Mouse (Mus musculus) kidney, adult 2 months (tissue): ENCODE measurements around the gene Zfpl1. TPM values are rescaled to one million over a fixed set of nuclear protein-coding genes. Genes with fewer than 3 reads are reported as not detected.

Experiments
- DNase-seq: peaks from one replicate; pipeline ENCODE4 v3.0.0; 2021
- H3K27ac ChIP-seq: fragments of 200-500 bp; 2 replicates; pipeline ENCODE4 v1.5.1; 2012; ENCODE audit warnings: low read depth, low read length, control low read depth, inconsistent platforms; ENCODE audit not compliant: insufficient read depth
- H3K27me3 ChIP-seq: fragments of 200-500 bp; replicated peaks from 2 replicates; pipeline ENCODE4 v1.6.1; 2012; ENCODE audit warnings: mild to moderate bottlenecking, moderate library complexity, low read length, inconsistent platforms; ENCODE audit not compliant: control insufficient read depth, insufficient read depth
- H3K36me3 ChIP-seq: fragments of 200-500 bp; 2 replicates; pipeline ENCODE4 v1.6.1; 2012; ENCODE audit warnings: mild to moderate bottlenecking, moderate library complexity, low read length, inconsistent platforms; ENCODE audit not compliant: control insufficient read depth, insufficient read depth
- H3K4me1 ChIP-seq: fragments of 200-500 bp; 2 replicates; pipeline ENCODE4 v1.6.1; 2011; ENCODE audit warnings: low read length; ENCODE audit not compliant: control insufficient read depth, insufficient read depth
- H3K4me3 ChIP-seq: fragments of 200-500 bp; 2 replicates; pipeline ENCODE4 v1.5.1; 2011; ENCODE audit warnings: mild to moderate bottlenecking, low read depth, low read length, control low read depth; ENCODE audit not compliant: insufficient read depth
- CTCF ChIP-seq: fragments of 200-500 bp; conservative IDR thresholded peaks from 2 replicates; pipeline ENCODE4 v1.5.1; 2011; ENCODE audit warnings: low read depth, mild to moderate bottlenecking, control low read depth, low read length, moderate library complexity, mixed read lengths; ENCODE audit not compliant: insufficient read depth, insufficient read length
- POLR2A ChIP-seq: fragments of 200-500 bp; IDR thresholded peaks from one replicate; pipeline ENCODE4 v1.6.1; 2011; ENCODE audit warnings: low read depth, low read length, control low read depth
- WGBS: fragments of 180-500 bp; shearing (Covaris S2); methylation state at CpG from one replicate; pipeline ENCODE4 v1.1.7; 2018; 5-methylcytosine and 5-hydroxymethylcytosine counted together
- polyA plus RNA-seq: library from polyadenylated mRNA; depleted of rRNA; stranded (reverse); fragments of >200 nt; gene quantifications from 2 replicates; pipeline ENCODE4 v1.2.3, GENCODE M21; 2012

Gene Zfpl1
- polyA plus RNA-seq, 1 experiment, result 77.1 TPM

GRCm38 (mm10) chr19:6071261-6071660 lies 13.5 kb downstream of the Zfpl1 start:
- no peaks in the 10 kb centered on the region; the same call in 1 of the 2 replicates for H3K36me3 ChIP-seq
- no peaks in the 10 kb centered on the region for H3K27me3 ChIP-seq
- H3K4me3 ChIP-seq, result no peak overlapping the region
- no peak for TF ChIP-seq CTCF
- TF ChIP-seq POLR2A, result no peak
- H3K4me1 ChIP-seq, result peaks cover 11% of the 10 kb centered on the region
- 91% methylated on average over 19 of the region's 19 CpGs for WGBS
- no peak for DNase-seq
- no peak overlapping the region for H3K27ac ChIP-seq

GRCm38 (mm10) chr19:6070571-6071250 lies 14.0 kb downstream of the Zfpl1 start:
- DNase-seq, result no peak
- Histone ChIP-seq H3K4me3 (no peak overlapping the region), H3K36me3 (no peaks in the 10 kb centered on the region; the same call in 1 of the 2 replicates), H3K4me1 (peaks cover 8% of the 10 kb centered on the region; the same call in 1 of the 2 replicates), H3K27me3 (no peaks in the 10 kb centered on the region), H3K27ac (no peak overlapping the region)
- TF ChIP-seq POLR2A (no peak), CTCF (no peak)
- WGBS, result 93% methylated on average over 31 of the region's 31 CpGs

GRCm38 (mm10) chr19:6069851-6070250 lies 14.9 kb downstream of the Zfpl1 start:
- peaks cover 8% of the 10 kb centered on the region; the same call in 1 of the 2 replicates for H3K4me1 ChIP-seq
- H3K36me3 ChIP-seq, result no peaks in the 10 kb centered on the region; the same call in 1 of the 2 replicates
- TF ChIP-seq POLR2A (no peak), CTCF (no peak)
- H3K27me3 ChIP-seq, result no peaks in the 10 kb centered on the region
- no peak overlapping the region for H3K27ac ChIP-seq
- no peak for DNase-seq
- H3K4me3 ChIP-seq, result no peak overlapping the region
- 91% methylated on average over 10 of the region's 10 CpGs for WGBS

GRCm38 (mm10) chr19:6068951-6069350 lies 15.8 kb downstream of the Zfpl1 start:
- DNase-seq, result no peak
- Histone ChIP-seq H3K4me3 (no peak overlapping the region), H3K27me3 (no peaks in the 10 kb centered on the region), H3K27ac (no peak overlapping the region), H3K36me3 (no peaks in the 10 kb centered on the region; the same call in 1 of the 2 replicates), H3K4me1 (peaks cover 8% of the 10 kb centered on the region; the same call in 1 of the 2 replicates)
- TF ChIP-seq POLR2A (no peak), CTCF (no peak)
- 78% methylated on average over 4 of the region's 4 CpGs for WGBS

- Histone ChIP-seq H3K27me3 (no peaks in the 10 kb centered on the region), H3K4me1 (peaks cover 9% of the 10 kb centered on the region), H3K4me3 (peak within 1 kb of the TSS; percentile 37), H3K36me3 (no peaks in the 10 kb centered on the region; the same call in 1 of the 2 replicates), H3K27ac (no peak within 1 kb of the TSS)
- TF ChIP-seq POLR2A, result peak; percentile 5
- TF ChIP-seq CTCF, result no peak
- 9% methylated on average over 33 of the region's 33 CpGs for WGBS
- DNase-seq, result peak; percentile 96
Measured at GRCm38 (mm10) chr19:6067724-6068415, 16.9 kb downstream of the Zfpl1 start, which contains the start of gene Tm7sf2. Tm7sf2 (minus strand) TSS chr19:6068373.

- TF ChIP-seq POLR2A (no peak), CTCF (peak; percentile 90)
- under 1% methylated on average over 30 of the region's 30 CpGs for WGBS
- H3K27ac ChIP-seq, result no peak overlapping the region
Measured at GRCm38 (mm10) chr19:6067011-6067723, 17.6 kb downstream of the Zfpl1 start.

GRCm38 (mm10) chr19:6066571-6066970 lies 18.2 kb downstream of the Zfpl1 start:
- no peaks in the 10 kb centered on the region for H3K27me3 ChIP-seq
- WGBS, result 38% methylated on average over 5 of the region's 5 CpGs
- H3K4me1 ChIP-seq, result peaks cover 18% of the 10 kb centered on the region
- no peak for DNase-seq
- H3K27ac ChIP-seq, result no peak overlapping the region
- TF ChIP-seq CTCF, result no peak
- H3K36me3 ChIP-seq, result no peaks in the 10 kb centered on the region; the same call in 1 of the 2 replicates
- 0 out of 2 replicates have a peak overlapping the region, but pooled peaks have one; percentile 37 for H3K4me3 ChIP-seq

More at GRCm38 (mm10) chr19:6067011-6067723, 17.6 kb downstream of the Zfpl1 start:
- Histone ChIP-seq H3K4me1 (peaks cover 16% of the 10 kb centered on the region), H3K27me3 (no peaks in the 10 kb centered on the region), H3K4me3 (peak overlapping the region; percentile 37), H3K36me3 (no peaks in the 10 kb centered on the region; the same call in 1 of the 2 replicates)
- peak; percentile 84 for DNase-seq
